Mouse (Mus musculus): ENCODE measurements around the gene Osbpl11. TPM values are rescaled to one million over a fixed set of nuclear protein-coding genes. Genes with fewer than 3 reads are reported as not detected.
"Not testable (repeated sequence)": the region's sequence is repeated elsewhere in the genome, so short reads cannot be mapped to it uniquely, and the experiment has no call there.

The Osbpl11 gene
- total RNA-seq (2014; rRNA removed) (25.1 TPM in 2 replicates), polyA plus RNA-seq (2015; fragmentation: Nextera tagmentation; extraction: Ambion mirVana) (11.7 and 12.0 TPM in 2 replicates)

DNA sequence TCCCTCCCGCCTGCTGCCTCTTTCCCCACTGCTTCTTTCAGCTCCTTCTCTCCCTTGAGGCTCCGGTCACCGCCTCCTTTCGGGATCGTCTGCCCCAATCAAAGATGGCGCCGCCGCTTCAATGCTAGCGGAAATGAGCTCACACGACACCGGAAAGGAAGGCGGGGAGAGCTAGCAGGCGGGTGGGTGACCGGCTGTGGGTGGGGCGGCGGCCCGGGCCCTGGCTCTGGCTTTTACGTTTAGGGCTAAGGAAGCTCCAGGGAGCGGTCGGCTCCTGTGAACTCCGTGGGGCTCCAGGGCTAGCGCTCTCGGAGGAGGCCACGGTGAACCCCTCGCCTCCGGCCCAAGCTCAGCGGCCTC lies at the start of gene Osbpl11:
Gene Osbpl11, plus strand, starts transcription at position 171 of the 360 bp plus-strand sequence.
- H3K4me3 ChIP-seq (ENCODE audit: low read depth, low read length) = peak within 1 kb of the TSS; percentile 98
- H3K9me3 ChIP-seq (ENCODE audit: low read length) = no peaks in the 10 kb centered on the region
- peak within 1 kb of the TSS; percentile 88 for H3K27ac ChIP-seq (ENCODE audit: low read depth, low read length)
- peak; percentile 94 for ATAC-seq (ENCODE audit: low FRiP score)
- H3K27me3 ChIP-seq (ENCODE audit: insufficient read depth, low read length) = no peaks in the 10 kb centered on the region
- no peaks in the 10 kb centered on the region for H3K36me3 ChIP-seq (ENCODE audit: insufficient read depth, low read length)
- WGBS = under 1% methylated on average over 26 of the region's 27 CpGs
- H3K4me1 ChIP-seq (ENCODE audit: insufficient read depth, low read length) = peaks cover 8% of the 10 kb centered on the region
- DNase-seq (ENCODE audit: low spot score) = peak; percentile 98
- H3K9ac ChIP-seq (replicated peaks; ENCODE audit: low read length, poor library complexity, severe bottlenecking) = peak within 1 kb of the TSS; percentile 94
- peak within 1 kb of the TSS; percentile 96 for H3K4me2 ChIP-seq (ENCODE audit: low read depth, low read length, poor library complexity, severe bottlenecking)
- TF ChIP-seq CTCF (IDR thresholded peaks at IDR 0.05) = no peak

DNA sequence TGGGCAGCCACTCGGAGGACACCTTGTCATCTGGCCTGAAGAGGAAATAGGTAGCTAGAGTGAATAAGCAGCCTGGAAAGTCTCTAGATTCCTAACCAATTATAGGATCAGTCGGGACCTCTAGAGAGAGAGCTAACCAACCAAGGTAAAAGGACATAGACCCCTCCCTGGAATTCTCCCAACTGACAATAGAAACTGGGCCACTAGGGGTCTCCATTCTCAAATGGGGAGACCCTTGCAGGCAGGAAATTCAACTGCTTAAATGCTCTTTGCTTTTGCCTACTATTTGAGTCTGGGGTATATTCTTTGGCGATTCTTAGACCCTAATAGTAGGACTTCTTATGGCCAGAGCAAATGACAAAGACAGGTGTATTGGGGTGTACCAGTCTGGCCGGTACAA lies 49.7 kb upstream of the Osbpl11 start:
- Histone ChIP-seq H3K4me2 (ENCODE audit: low read depth, low read length, poor library complexity, severe bottlenecking) (no peak overlapping the region), H3K9ac (replicated peaks; ENCODE audit: low read length, poor library complexity, severe bottlenecking) (no peak overlapping the region), H3K27ac (ENCODE audit: low read depth, low read length) (no peak overlapping the region), H3K9me3 (ENCODE audit: low read length) (no peaks in the 10 kb centered on the region), H3K36me3 (ENCODE audit: insufficient read depth, low read length) (no peaks in the 10 kb centered on the region), H3K4me3 (ENCODE audit: low read depth, low read length) (no peak overlapping the region), H3K4me1 (ENCODE audit: insufficient read depth, low read length) (no peaks in the 10 kb centered on the region), H3K27me3 (ENCODE audit: insufficient read depth, low read length) (no peaks in the 10 kb centered on the region)
- no peak for DNase-seq (ENCODE audit: low spot score)
- peak; percentile 42 for TF ChIP-seq CTCF (IDR thresholded peaks at IDR 0.05)
- ATAC-seq (ENCODE audit: low FRiP score) = no peak
- WGBS = 75% methylated on average over 4 of the region's 4 CpGs

- H3K9me3 ChIP-seq (ENCODE audit: low read length); H3K27ac ChIP-seq (ENCODE audit: low read depth, low read length); H3K9ac ChIP-seq (replicated peaks; ENCODE audit: low read length, poor library complexity, severe bottlenecking); H3K4me3 ChIP-seq (ENCODE audit: low read depth, low read length); H3K27me3 ChIP-seq (ENCODE audit: insufficient read depth, low read length); H3K36me3 ChIP-seq (ENCODE audit: insufficient read depth, low read length); DNase-seq (ENCODE audit: low spot score); H3K4me2 ChIP-seq (ENCODE audit: low read depth, low read length, poor library complexity, severe bottlenecking); ATAC-seq (ENCODE audit: low FRiP score); H3K4me1 ChIP-seq (ENCODE audit: insufficient read depth, low read length): not testable (repeated sequence)
- WGBS = 81% methylated on average over 6 of the region's 7 CpGs
Observed at GRCm38 (mm10) chr16:33139061-33139460, 45.8 kb upstream of the Osbpl11 start.

DNA sequence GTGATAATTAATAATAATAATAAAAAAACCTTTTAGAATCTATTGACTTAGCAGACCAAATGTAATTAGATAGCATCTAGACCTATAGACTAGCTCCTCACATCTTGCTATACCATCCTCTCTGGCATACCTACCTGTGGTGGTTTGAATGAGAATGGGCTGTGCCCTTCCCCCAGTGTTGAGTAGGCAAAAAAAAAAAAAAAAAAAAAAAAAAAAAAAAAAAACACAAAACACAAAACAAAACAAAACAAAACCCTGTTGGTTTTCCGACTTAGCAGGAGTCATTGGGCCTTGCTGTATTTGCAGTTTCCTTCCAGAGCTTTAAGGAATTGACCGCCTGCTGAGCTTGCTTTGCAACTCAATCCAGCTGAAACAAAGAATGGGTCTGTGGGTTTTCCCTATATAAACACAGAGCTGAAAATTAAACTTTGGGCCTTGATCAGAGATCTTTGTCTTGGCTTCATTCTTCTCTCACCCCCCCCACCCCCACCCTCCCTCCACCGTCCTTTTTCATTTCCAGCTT lies 43.1 kb upstream of the Osbpl11 start:
- no peak overlapping the region for H3K4me2 ChIP-seq (ENCODE audit: low read depth, low read length, poor library complexity, severe bottlenecking)
- WGBS = 18% methylated on average over 3 of the region's 3 CpGs
- no peaks in the 10 kb centered on the region for H3K36me3 ChIP-seq (ENCODE audit: insufficient read depth, low read length)
- no peak overlapping the region for H3K9ac ChIP-seq (replicated peaks; ENCODE audit: low read length, poor library complexity, severe bottlenecking)
- no peaks in the 10 kb centered on the region for H3K27me3 ChIP-seq (ENCODE audit: insufficient read depth, low read length)
- H3K9me3 ChIP-seq (ENCODE audit: low read length) = no peaks in the 10 kb centered on the region
- no peak for ATAC-seq (ENCODE audit: low FRiP score)
- H3K27ac ChIP-seq (ENCODE audit: low read depth, low read length) = no peak overlapping the region
- H3K4me1 ChIP-seq (ENCODE audit: insufficient read depth, low read length) = no peaks in the 10 kb centered on the region
- no peak overlapping the region for H3K4me3 ChIP-seq (ENCODE audit: low read depth, low read length)
- TF ChIP-seq CTCF (IDR thresholded peaks at IDR 0.05) = no peak
- no peak for DNase-seq (ENCODE audit: low spot score)

DNA sequence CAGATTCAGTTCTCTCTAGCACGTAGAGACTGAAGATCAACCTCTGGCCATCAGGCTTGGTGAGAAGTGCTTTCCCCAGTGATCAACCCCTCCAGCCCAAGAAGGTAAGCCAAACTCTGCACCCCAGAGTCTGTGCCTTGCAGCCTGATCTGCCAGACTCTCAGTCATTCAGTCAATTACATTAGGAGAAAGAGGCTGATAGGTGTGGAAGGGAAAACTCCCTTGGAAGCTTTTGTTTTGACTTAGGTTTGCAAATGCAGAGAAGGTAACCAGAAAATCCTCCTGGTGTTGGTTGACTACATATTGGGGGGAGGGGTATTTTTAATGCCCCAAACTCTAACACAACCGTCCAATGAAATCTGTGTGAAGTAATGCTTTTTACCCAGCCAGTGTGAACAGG lies 41.4 kb upstream of the Osbpl11 start:
- H3K36me3 ChIP-seq (ENCODE audit: insufficient read depth, low read length) = no peaks in the 10 kb centered on the region
- no peak overlapping the region for H3K27ac ChIP-seq (ENCODE audit: low read depth, low read length)
- ATAC-seq (ENCODE audit: low FRiP score) = no peak
- H3K9me3 ChIP-seq (ENCODE audit: low read length) = no peaks in the 10 kb centered on the region
- H3K4me2 ChIP-seq (ENCODE audit: low read depth, low read length, poor library complexity, severe bottlenecking) = no peak overlapping the region
- no peak overlapping the region for H3K4me3 ChIP-seq (ENCODE audit: low read depth, low read length)
- H3K27me3 ChIP-seq (ENCODE audit: insufficient read depth, low read length) = no peaks in the 10 kb centered on the region
- H3K4me1 ChIP-seq (ENCODE audit: insufficient read depth, low read length) = no peaks in the 10 kb centered on the region
- TF ChIP-seq CTCF (IDR thresholded peaks at IDR 0.05) = no peak
- H3K9ac ChIP-seq (replicated peaks; ENCODE audit: low read length, poor library complexity, severe bottlenecking) = no peak overlapping the region
- 83% methylated on average over 2 of the region's 2 CpGs for WGBS
- DNase-seq (ENCODE audit: low spot score) = no peak

GRCm38 (mm10) chr16:33146185-33146584 lies 38.7 kb upstream of the Osbpl11 start:
- Histone ChIP-seq H3K36me3 (ENCODE audit: insufficient read depth, low read length) (no peaks in the 10 kb centered on the region), H3K4me3 (ENCODE audit: low read depth, low read length) (no peak overlapping the region), H3K4me2 (ENCODE audit: low read depth, low read length, poor library complexity, severe bottlenecking) (no peak overlapping the region), H3K9ac (replicated peaks; ENCODE audit: low read length, poor library complexity, severe bottlenecking) (no peak overlapping the region), H3K27ac (ENCODE audit: low read depth, low read length) (no peak overlapping the region), H3K9me3 (ENCODE audit: low read length) (no peaks in the 10 kb centered on the region), H3K4me1 (ENCODE audit: insufficient read depth, low read length) (no peaks in the 10 kb centered on the region), H3K27me3 (ENCODE audit: insufficient read depth, low read length) (no peaks in the 10 kb centered on the region)
- no peak; the same call in 1 of the 2 replicates for TF ChIP-seq CTCF (IDR thresholded peaks at IDR 0.05)
- ATAC-seq (ENCODE audit: low FRiP score) (no peak), DNase-seq (ENCODE audit: low spot score) (no peak)
- over 99% methylated on average over 3 of the region's 3 CpGs for WGBS

Measured in midbrain, postnatal 0 days (tissue).